Mouse (Mus musculus): Measurements from ENCODE around the gene Rpl21. TPM values are rescaled to one million over a fixed set of nuclear protein-coding genes. Genes with fewer than 3 reads are reported as not detected.

Gene Rpl21
- polyA plus RNA-seq (2015; fragmentation: Nextera tagmentation; extraction: Ambion mirVana): 468 and 481 TPM in 2 replicates

GRCm38 (mm10) chr5:146832769-146833448, at the start of gene Rpl21:
Gene Rpl21, plus strand, starts transcription at chr5:146832890.

GRCm38 (mm10) chr5:146794853-146795252, 37.8 kb upstream of the Rpl21 start, which contains the start of gene Usp12:
Gene Usp12, minus strand, starts transcription at chr5:146795006.

DNA sequence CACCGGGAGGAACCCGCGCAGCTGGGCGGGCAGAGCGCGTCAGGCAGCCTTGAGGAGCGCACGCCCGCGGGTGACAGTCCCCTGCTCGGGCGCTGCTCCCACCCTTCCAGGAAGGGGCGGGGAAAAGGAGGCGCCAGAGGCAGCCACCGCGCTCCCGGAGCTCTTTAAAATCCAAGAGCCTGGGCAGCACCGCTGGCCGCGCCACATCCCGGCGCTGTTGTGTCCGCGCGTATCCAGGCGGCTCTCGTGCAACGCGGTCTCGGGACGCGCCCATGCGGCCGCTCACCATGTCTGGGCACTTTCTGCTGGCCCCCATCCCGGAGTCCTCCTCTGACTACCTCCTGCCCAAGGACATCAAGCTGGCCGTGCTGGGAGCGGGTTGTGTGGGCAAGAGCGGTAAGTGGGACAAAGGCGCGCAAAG, 12.3 kb downstream of the Rpl21 start, which contains the start of gene Rasl11a:
Rasl11a (plus strand) TSS at position 127 of the 421 bp plus-strand sequence.

Other genes with a start within 250 kb of the Rpl21 start
- gene Gpr12, start 247.7 kb upstream of the Rpl21 start, polyA plus RNA-seq (2015; fragmentation: Nextera tagmentation; extraction: Ambion mirVana): not detected in 2 replicates
- gene Usp12, start 37.9 kb upstream of the Rpl21 start, polyA plus RNA-seq (2015; fragmentation: Nextera tagmentation; extraction: Ambion mirVana): 10.2 and 12.3 TPM in 2 replicates
- 35.0 and 37.7 TPM in 2 replicates for gene Rasl11a, start 12.2 kb downstream of the Rpl21 start, polyA plus RNA-seq (2015; fragmentation: Nextera tagmentation; extraction: Ambion mirVana)
- 61.4 and 67.3 TPM in 2 replicates for gene Gtf3a, start 115.8 kb downstream of the Rpl21 start, polyA plus RNA-seq (2015; fragmentation: Nextera tagmentation; extraction: Ambion mirVana)
- gene Mtif3, start 130.9 kb downstream of the Rpl21 start, polyA plus RNA-seq (2015; fragmentation: Nextera tagmentation; extraction: Ambion mirVana): 14.8 and 20.1 TPM in 2 replicates
- gene Lnx2, start 243.7 kb downstream of the Rpl21 start, polyA plus RNA-seq (2015; fragmentation: Nextera tagmentation; extraction: Ambion mirVana): 9.1 and 11.5 TPM in 2 replicates
- gene Polr1d, start 244.2 kb downstream of the Rpl21 start, polyA plus RNA-seq (2015; fragmentation: Nextera tagmentation; extraction: Ambion mirVana): 122 and 127 TPM in 2 replicates